Mouse (Mus musculus) left cerebral cortex, adult 2 months (tissue): ENCODE measurements at regions not wholly inside any gene's neighbourhood (a gene's known extent, or its start where the extent isn't known, plus 50 kb on each side); places are given as distances from the start of the nearest gene placed in this dataset.
A peak's percentile ranks its signal among the peaks of the same experiment; 100 is the strongest.

Experiments
- DNase-seq, 2 experiments: peaks; one replicate each; pipeline ENCODE4 v3.0.0; 2021 to 2022; ENCODE audit warnings: low spot score in 2 of 2, mixed read lengths in 1 of 2; ENCODE audit errors: extremely low spot score in 1 of 2
- H3K27ac ChIP-seq: fragments of 200-600 bp; 2 replicates; pipeline ENCODE4 v1.8.1; 2022
- H3K4me3 ChIP-seq: fragments of 200-600 bp; 2 replicates; pipeline ENCODE4 v1.8.1; 2022
- CTCF ChIP-seq: fragments of 200-600 bp; IDR thresholded peaks from 2 replicates; pipeline ENCODE4 v1.8.1; 2022; ENCODE audit warnings: antibody characterized with exemption, mild to moderate bottlenecking, moderate library complexity
- intact Hi-C: fragments of 180-260 bp; cut with DNase I; formaldehyde crosslinking; loops from one replicate; pipeline ENCODE4 v1.15.1; 2025

- no peak for TF ChIP-seq CTCF
- intact Hi-C loops = no loop called here
- no peak overlapping the region for H3K4me3 ChIP-seq
- no peak overlapping the region for H3K27ac ChIP-seq
- DNase-seq = no peak
Observed at GRCm38 (mm10) chr11:7932638-7933037, 718.9 kb upstream of the Igfbp3 start.

GRCm38 (mm10) chr11:7931064-7931797 lies 717.5 kb upstream of the Igfbp3 start:
- intact Hi-C loops = no loop called here
- no peak for DNase-seq
- no peak for TF ChIP-seq CTCF

GRCm38 (mm10) chr11:7927676-7928075 lies 714.0 kb upstream of the Igfbp3 start:
- intact Hi-C loops = no loop called here
- no peak for TF ChIP-seq CTCF
- no peak for DNase-seq
- H3K27ac ChIP-seq = no peak overlapping the region
- H3K4me3 ChIP-seq = no peak overlapping the region

More at GRCm38 (mm10) chr11:7931064-7931797, 717.5 kb upstream of the Igfbp3 start:
- Histone ChIP-seq H3K27ac (no peak overlapping the region), H3K4me3 (no peak overlapping the region)

- intact Hi-C loops = no loop called here
- Histone ChIP-seq H3K27ac (no peak overlapping the region), H3K4me3 (no peak overlapping the region)
- TF ChIP-seq CTCF = no peak
- DNase-seq = no peak
Observed at GRCm38 (mm10) chr11:7912036-7912435, 698.3 kb upstream of the Igfbp3 start.

GRCm38 (mm10) chr11:7900266-7900665 lies 686.5 kb upstream of the Igfbp3 start:
- H3K4me3 ChIP-seq = no peak overlapping the region
- TF ChIP-seq CTCF = no peak
- no peak overlapping the region for H3K27ac ChIP-seq
- DNase-seq = no peak
- intact Hi-C loops = no loop called here

- intact Hi-C loops = no loop called here
- TF ChIP-seq CTCF = no peak
- no peak for DNase-seq
- H3K4me3 ChIP-seq = no peak overlapping the region
- no peak overlapping the region for H3K27ac ChIP-seq
Observed at GRCm38 (mm10) chr11:7898204-7898603, 684.5 kb upstream of the Igfbp3 start.

- Histone ChIP-seq H3K4me3 (no peak overlapping the region), H3K27ac (no peak overlapping the region)
- no peak for TF ChIP-seq CTCF
- DNase-seq = no peak
- intact Hi-C loops = no loop called here
Observed at GRCm38 (mm10) chr11:7880506-7880905, 666.8 kb upstream of the Igfbp3 start.

GRCm38 (mm10) chr11:7864116-7864515 lies 650.4 kb upstream of the Igfbp3 start:
- Histone ChIP-seq H3K27ac (no peak overlapping the region), H3K4me3 (no peak overlapping the region)
- no peak for DNase-seq
- TF ChIP-seq CTCF = no peak
- intact Hi-C loops = no loop called here

- Histone ChIP-seq H3K27ac (no peak overlapping the region), H3K4me3 (no peak overlapping the region)
- no peak for TF ChIP-seq CTCF
- intact Hi-C loops = no loop called here
- DNase-seq = no peak
Observed at GRCm38 (mm10) chr11:7863711-7864110, 650.0 kb upstream of the Igfbp3 start.

- intact Hi-C loops = no loop called here
- TF ChIP-seq CTCF = peak; percentile 26
- DNase-seq = no peak
- H3K4me3 ChIP-seq = no peak overlapping the region
- H3K27ac ChIP-seq = no peak overlapping the region
Observed at GRCm38 (mm10) chr11:7862547-7862946, 648.8 kb upstream of the Igfbp3 start.

GRCm38 (mm10) chr11:7852612-7853011 lies 638.9 kb upstream of the Igfbp3 start:
- no peak for DNase-seq
- intact Hi-C loops = no loop called here
- Histone ChIP-seq H3K27ac (no peak overlapping the region), H3K4me3 (no peak overlapping the region)
- no peak for TF ChIP-seq CTCF

GRCm38 (mm10) chr11:7838311-7839237 lies 624.9 kb upstream of the Igfbp3 start:
- intact Hi-C loops = loop anchor here (10.0 kb wide), 1 partner anchor 204 kb away; no protein-coding TSS in a partner anchor
- DNase-seq = no peak
- Histone ChIP-seq H3K4me3 (no peak overlapping the region), H3K27ac (no peak overlapping the region)
- no peak for TF ChIP-seq CTCF
